In genomic region chr11:21968922-21969321, GRCm38 (mm10) we compare ENCODE assay signal across 21 mouse cellular contexts. TPM values are rescaled to one million over a fixed set of nuclear protein-coding genes. Genes with fewer than 3 reads are reported as not detected.
"Had no signal": no experiment of that assay in that cellular context is flagged by ENCODE, and none has a peak within 500 bp of the region (broad histone marks: within the 10 kb centered on the region; RNA-seq: fewer than 3 reads in every experiment).

No protein-coding gene starts in this region.

- H3K4me2 ChIP-seq: neural tube, embryonic 12.5 days; neural tube, embryonic 13.5 days; neural tube, embryonic 15.5 days; stomach, embryonic 15.5 days had no signal

- H3K4me3 ChIP-seq: neural tube, embryonic 12.5 days; neural tube, embryonic 13.5 days; neural tube, embryonic 15.5 days; stomach, embryonic 15.5 days had no signal

- H3K4me1 ChIP-seq: neural tube, embryonic 12.5 days; neural tube, embryonic 13.5 days; neural tube, embryonic 15.5 days; stomach, embryonic 15.5 days had no signal

- H3K27ac ChIP-seq: neural tube, embryonic 12.5 days; neural tube, embryonic 13.5 days; neural tube, embryonic 15.5 days; stomach, embryonic 15.5 days; stomach, postnatal 0 days had no signal

- H3K36me3 ChIP-seq: neural tube, embryonic 12.5 days; neural tube, embryonic 13.5 days; neural tube, embryonic 15.5 days; stomach, embryonic 15.5 days had no signal

- DNase-seq: retina, postnatal 1 day; right cerebral cortex, adult 18-20 months; right cerebral cortex, postnatal 14 days; right cerebral cortex, postnatal 25 days; right cerebral cortex, postnatal 4 days; spleen, adult 18-20 months; thymus, adult 18-20 months; thymus, adult 2 months; thymus, postnatal 14 days; thymus, postnatal 25 days; thymus, postnatal 36 days; thymus, postnatal 4 days had no signal

- H3K9me3 ChIP-seq: neural tube, embryonic 12.5 days; neural tube, embryonic 13.5 days; neural tube, embryonic 15.5 days; stomach, embryonic 15.5 days had no signal

- H3K9ac ChIP-seq: neural tube, embryonic 12.5 days; neural tube, embryonic 13.5 days; neural tube, embryonic 15.5 days; stomach, embryonic 15.5 days had no signal

- H3K27me3 ChIP-seq: neural tube, embryonic 12.5 days; neural tube, embryonic 13.5 days; neural tube, embryonic 15.5 days; stomach, embryonic 15.5 days had no signal

RNA-seq across cellular contexts. Expression of gene Otx1, which starts 33.8 kb away (rescaled TPM):
- total RNA-seq: neutrophil, adult 5-6 weeks had no signal
- polyA plus RNA-seq: neural tube, embryonic 12.5 days; neural tube, embryonic 13.5 days; neural tube, embryonic 15.5 days; small intestine, adult 2 months; spleen, adult 2 months; stomach, postnatal 0 days; thymus, postnatal 0 days had no signal
